Mouse (Mus musculus) MEL (cell line): ENCODE measurements around the gene Epb41. TPM values are rescaled to one million over a fixed set of nuclear protein-coding genes. Genes with fewer than 3 reads are reported as not detected.

Experiments used
- DNase-seq: peaks from one replicate; pipeline ENCODE4 v3.0.0; 2011; ENCODE audit warnings: low read depth, low spot score
- H3K27ac ChIP-seq: 2 replicates; pipeline ENCODE4 v1.5.1; 2012; ENCODE audit warnings: low read depth, mild to moderate bottlenecking, control low read depth, low read length, moderate library complexity; ENCODE audit not compliant: control insufficient read depth
- H3K27me3 ChIP-seq, 2 experiments: fragments of 150-350 bp in 1 of 2; sonication (generic) in 1 of 2; 2 replicates each; pipeline ENCODE4 v1.6.1; 2012; ENCODE audit warnings: low read length in 2 of 2, mild to moderate bottlenecking in 2 of 2, improper control_type of control experiment in 1 of 2, moderate library complexity in 1 of 2; ENCODE audit not compliant: insufficient read depth in 2 of 2, control insufficient read depth in 1 of 2
- H3K36me3 ChIP-seq, 2 experiments: 2 replicates each; pipeline ENCODE4 v1.6.1; 2012 to 2014; ENCODE audit warnings: low read length in 2 of 2, improper control_type of control experiment in 1 of 2, inconsistent platforms in 1 of 2, mild to moderate bottlenecking in 1 of 2; ENCODE audit not compliant: insufficient read depth in 2 of 2, control insufficient read depth in 1 of 2
- H3K4me1 ChIP-seq, 2 experiments: fragments of 150-350 bp in 1 of 2; sonication (generic) in 1 of 2; 2 replicates each; pipeline ENCODE4 v1.6.1; 2012; ENCODE audit warnings: low read length in 2 of 2, improper control_type of control experiment in 1 of 2, mild to moderate bottlenecking in 1 of 2; ENCODE audit not compliant: insufficient read depth in 2 of 2, control insufficient read depth in 1 of 2
- H3K4me3 ChIP-seq, 2 experiments: fragments of 150-350 bp in 1 of 2; sonication (generic) in 1 of 2; 2 replicates each; pipeline ENCODE4 v1.5.1; 2012; ENCODE audit warnings: low read depth in 2 of 2, low read length in 2 of 2, mild to moderate bottlenecking in 2 of 2, moderate library complexity in 2 of 2, control low read depth in 1 of 2, improper control_type of control experiment in 1 of 2; ENCODE audit not compliant: control insufficient read depth in 1 of 2, insufficient read depth in 1 of 2
- H3K79me2 ChIP-seq: 2 replicates; pipeline ENCODE4 v1.6.1; 2012; ENCODE audit warnings: mild to moderate bottlenecking, low read length, moderate library complexity; ENCODE audit not compliant: control insufficient read depth, poor library complexity, insufficient read depth
- H3K9ac ChIP-seq: 2 replicates; pipeline ENCODE4 v1.6.1; 2012; ENCODE audit warnings: low read depth, mild to moderate bottlenecking, control low read depth, low read length, moderate library complexity; ENCODE audit not compliant: control insufficient read depth, poor library complexity, severe bottlenecking
- H3K9me3 ChIP-seq: fragments of 150-350 bp; sonication (generic); replicated peaks from 2 replicates; pipeline ENCODE4 v1.6.1; 2012; ENCODE audit warnings: mild to moderate bottlenecking, low read length, improper control_type of control experiment, moderate library complexity; ENCODE audit not compliant: insufficient read depth
- CHD2 ChIP-seq: IDR thresholded peaks from 2 replicates; pipeline ENCODE4 v1.6.1; 2011; ENCODE audit warnings: low read length, improper control_type of control experiment
- CTCF ChIP-seq, 3 experiments: IDR thresholded peaks in 2 of 3; conservative IDR thresholded peaks in 1 of 3; 2 replicates each; pipeline ENCODE4 v1.5.1; 2011 to 2012; ENCODE audit warnings: low read length in 3 of 3, low read depth in 2 of 3, mild to moderate bottlenecking in 2 of 3, improper control_type of control experiment in 1 of 3, inconsistent platforms in 1 of 3, mixed read lengths in 1 of 3, moderate library complexity in 1 of 3; ENCODE audit not compliant: control insufficient read depth in 1 of 3, insufficient read depth in 1 of 3, poor library complexity in 1 of 3, severe bottlenecking in 1 of 3
- ELF1 ChIP-seq: IDR thresholded peaks from 2 replicates; pipeline ENCODE4 v1.6.1; 2014; ENCODE audit warnings: low read depth, mild to moderate bottlenecking, inconsistent platforms, low read length, improper control_type of control experiment, moderate library complexity
- GATA1 ChIP-seq: IDR thresholded peaks from 2 replicates; pipeline ENCODE4 v1.6.1; 2011; ENCODE audit warnings: low read depth, low read length, improper control_type of control experiment
- HCFC1 ChIP-seq: IDR thresholded peaks from 2 replicates; pipeline ENCODE4 v1.6.1; 2012; ENCODE audit warnings: low read depth, mild to moderate bottlenecking, inconsistent platforms, low read length, improper control_type of control experiment, moderate library complexity
- MEF2A ChIP-seq: IDR thresholded peaks from 2 replicates; pipeline ENCODE4 v1.6.1; 2014; ENCODE audit warnings: low read depth, mild to moderate bottlenecking, inconsistent platforms, low read length, improper control_type of control experiment; ENCODE audit not compliant: poor library complexity, insufficient replicate concordance, severe bottlenecking; ENCODE audit errors: extremely low read depth
- MYC ChIP-seq: IDR thresholded peaks from 2 replicates; pipeline ENCODE4 v1.6.1; 2011; ENCODE audit warnings: low read depth, mild to moderate bottlenecking, low read length, improper control_type of control experiment, moderate library complexity
- NRF1 ChIP-seq: IDR thresholded peaks from 2 replicates; pipeline ENCODE4 v1.6.1; 2014; ENCODE audit warnings: low read depth, mild to moderate bottlenecking, inconsistent platforms, low read length, improper control_type of control experiment, moderate library complexity; ENCODE audit not compliant: poor library complexity, insufficient read depth, severe bottlenecking
- POLR2AphosphoS5 ChIP-seq: IDR thresholded peaks from 2 replicates; pipeline ENCODE4 v1.6.1; 2012; ENCODE audit warnings: low read depth, borderline replicate concordance, mild to moderate bottlenecking, inconsistent platforms, low read length, moderate library complexity, mixed read lengths
- SMC3 ChIP-seq: IDR thresholded peaks from 2 replicates; pipeline ENCODE4 v1.6.1; 2011; ENCODE audit warnings: low read depth, low read length, improper control_type of control experiment
- TCF12 ChIP-seq: IDR thresholded peaks from 2 replicates; pipeline ENCODE4 v1.6.1; 2014; ENCODE audit warnings: low read depth, mild to moderate bottlenecking, inconsistent platforms, low read length, improper control_type of control experiment, moderate library complexity
- ZC3H11A ChIP-seq: IDR thresholded peaks from 2 replicates; pipeline ENCODE4 v1.6.1; 2012; ENCODE audit warnings: low read depth, mild to moderate bottlenecking, inconsistent platforms, low read length, improper control_type of control experiment
- ZMIZ1 ChIP-seq: IDR thresholded peaks from 2 replicates; pipeline ENCODE4 v1.6.1; 2012; ENCODE audit warnings: low read depth, mild to moderate bottlenecking, inconsistent platforms, low read length, improper control_type of control experiment, moderate library complexity
- polyA plus RNA-seq, 2 experiments: library from polyadenylated mRNA; stranded (reverse) in 1 of 2; unstranded in 1 of 2; fragments of >175 nt in 1 of 2; fragments of >200 nt in 1 of 2; gene quantifications; 2 replicates each; pipeline versions ENCODE4 v1.2.1 to v1.2.4; 2012; ENCODE audit warnings: low replicate concordance in 2 of 2, low read depth in 1 of 2; ENCODE audit not compliant: insufficient read length in 2 of 2, insufficient read depth in 1 of 2, missing spikeins in 1 of 2
- total RNA-seq: library from RNA; depleted of rRNA; stranded (reverse); fragments of 300-350 nt; gene quantifications from 2 replicates; pipeline ENCODE4 v1.2.3, GENCODE M21; 2012

Epb41 gene
- total and polyA plus RNA-seq, 3 experiments, result 36.5 to 115 (median 44.3) TPM

GRCm38 (mm10) chr4:131977201-131977600 is 97.9 kb downstream of the Epb41 start (continued):
- TF ChIP-seq ZMIZ1, result no peak

GRCm38 (mm10) chr4:131970244-131970853 is 104.8 kb downstream of the Epb41 start:
- Histone ChIP-seq H3K36me3 (peaks cover 0 to 31% of the 10 kb centered on the region in 2 experiments; a peak in 2 of 4 replicates), H3K4me1 (peaks cover 0 to 2% of the 10 kb centered on the region in 2 experiments; a peak in 1 of 4 replicates), H3K27me3 (no peaks in the 10 kb centered on the region), H3K79me2 (no peaks in the 10 kb centered on the region), H3K27ac (no peak overlapping the region), H3K9ac (no peak overlapping the region), H3K9me3 (no peaks in the 10 kb centered on the region)
- DNase-seq, result no peak
- TF ChIP-seq HCFC1 (no peak), TCF12 (no peak), ZC3H11A (no peak), ELF1 (no peak), MEF2A (no peak), SMC3 (no peak), CHD2 (no peak), POLR2AphosphoS5 (no peak)
- TF ChIP-seq, all 39 proteins: peak for 0
- no peak overlapping the region for H3K4me3 ChIP-seq

- DNase-seq, result no peak
- H3K9me3 ChIP-seq, result no peaks in the 10 kb centered on the region
- H3K27me3 ChIP-seq, result no peaks in the 10 kb centered on the region
- H3K4me1 ChIP-seq, result peaks cover 0 to 2% of the 10 kb centered on the region in 2 experiments; a peak in 1 of 4 replicates
- H3K36me3 ChIP-seq, result peaks cover 0 to 30% of the 10 kb centered on the region in 2 experiments; a peak in 2 of 4 replicates
- H3K4me3 ChIP-seq, result no peak overlapping the region
- no peaks in the 10 kb centered on the region for H3K79me2 ChIP-seq
- no peak overlapping the region for H3K27ac ChIP-seq
- TF ChIP-seq NRF1, result no peak
- TF ChIP-seq CTCF (IDR thresholded peaks at IDR 0.05 in 2 of 3, conservative IDR thresholded peaks at IDR 0.05 in 1 of 3; ENCODE audit: control insufficient read depth in 1 of 3, insufficient read depth in 1 of 3, low read depth in 2 of 3, low read length in 3 of 3, poor library complexity in 1 of 3, severe bottlenecking in 1 of 3), result no peak
- TF ChIP-seq MYC, result no peak
- TF ChIP-seq GATA1, result no peak
- TF ChIP-seq, all 39 proteins: peak for 0
- H3K9ac ChIP-seq, result no peak overlapping the region
Measured at GRCm38 (mm10) chr4:131968873-131969272, 106.2 kb downstream of the Epb41 start.
